Mouse (Mus musculus) megakaryocyte progenitor cell, adult 5-6 weeks (primary cell): ENCODE results near the gene Zfp94. TPM values are rescaled to one million over a fixed set of nuclear protein-coding genes. Genes with fewer than 3 reads are reported as not detected.
A peak's percentile ranks its signal among the peaks of the same experiment; 100 is the strongest.

Source experiments
- ATAC-seq: replicated peaks from 2 replicates; pipeline ENCODE4 v1.8.0; 2016; ENCODE audit warnings: mild to moderate bottlenecking, moderate TSS enrichment, inconsistent platforms; ENCODE audit not compliant: poor library complexity
- total RNA-seq, 2 experiments: library from RNA; stranded (forward) in 1 of 2; stranded (reverse) in 1 of 2; fragments of 157-497, 149-512 nt in 1 of 2; fragments of 200-1000 nt in 1 of 2; gene quantifications; 2 replicates each; pipeline versions ENCODE4 v1.2.3 to v1.2.4; 2015 to 2017

The Zfp94 gene
- 2.5 and 3.6 TPM in 2 replicates for total RNA-seq (2015)
- total RNA-seq (2017) = 2.7 and 5.0 TPM in 2 replicates

DNA sequence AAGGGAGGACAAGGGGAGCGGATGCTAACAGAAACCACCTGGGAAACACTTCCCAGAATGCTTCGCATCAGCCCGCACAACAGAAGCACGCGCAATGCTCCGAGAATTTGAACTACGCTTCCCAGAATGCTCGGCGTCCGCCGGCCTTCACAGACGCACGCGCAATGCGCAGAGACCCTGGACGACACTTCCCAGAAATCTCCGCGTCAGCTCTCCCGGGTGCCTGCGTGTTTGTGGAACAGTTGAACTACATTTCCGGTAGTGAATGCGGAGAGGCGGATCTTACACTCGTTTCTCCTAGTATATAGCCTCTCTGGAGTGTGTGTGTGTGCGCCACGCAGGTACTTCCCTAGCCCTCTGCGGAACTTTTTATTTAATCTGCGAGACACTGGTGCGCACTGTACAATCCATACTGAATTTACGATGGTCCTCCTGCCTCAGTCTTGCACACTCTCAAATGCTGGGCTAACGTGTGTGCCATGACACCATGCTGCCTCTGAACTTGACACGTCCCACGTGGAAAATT, at the start of gene Zfp94:
Gene Zfp94 (minus strand): TSS at position 100 of the 526 bp plus-strand sequence.
- ATAC-seq = peak; percentile 95

DNA sequence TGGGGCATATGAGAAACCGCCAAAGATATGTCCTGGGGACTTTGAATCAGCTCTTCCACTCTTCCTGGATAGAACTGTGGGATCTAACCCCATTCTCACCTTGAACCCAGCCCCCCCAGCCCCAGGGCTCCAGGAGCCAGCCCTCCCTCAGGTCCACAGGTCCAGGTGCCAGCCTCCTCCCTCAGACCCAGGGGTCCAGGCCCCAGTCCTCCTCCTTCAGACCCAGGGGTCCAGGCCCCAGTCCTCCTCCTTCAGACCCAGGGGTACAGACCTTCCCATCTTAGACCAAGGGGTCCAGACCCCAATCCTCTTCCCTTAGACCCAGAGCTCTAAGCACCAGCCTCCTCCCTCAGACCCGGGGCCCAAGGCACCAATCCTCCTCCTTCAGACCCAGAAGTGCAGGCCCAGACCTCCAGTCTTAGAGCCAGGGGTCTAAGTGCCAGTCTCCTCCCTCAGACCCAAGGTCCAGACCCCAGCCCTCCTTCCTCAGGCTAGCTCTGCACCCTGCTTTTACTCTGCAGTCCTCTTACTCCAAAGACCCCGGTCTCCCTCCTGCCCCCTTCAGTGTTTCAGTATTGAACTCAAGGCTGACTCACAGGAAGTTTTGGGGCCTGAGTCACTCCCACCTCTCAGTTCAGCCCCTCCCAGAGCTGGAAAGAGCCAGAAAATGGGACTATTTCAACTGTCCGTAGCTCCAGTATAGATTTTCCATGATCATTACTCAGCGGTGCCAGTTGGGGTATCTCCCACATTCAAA, 49.0 kb upstream of the Zfp94 start:
- ATAC-seq = no peak

GRCm38 (mm10) chr7:24364827-24365226, 48.4 kb upstream of the Zfp94 start:
- peak; percentile 71 for ATAC-seq

DNA sequence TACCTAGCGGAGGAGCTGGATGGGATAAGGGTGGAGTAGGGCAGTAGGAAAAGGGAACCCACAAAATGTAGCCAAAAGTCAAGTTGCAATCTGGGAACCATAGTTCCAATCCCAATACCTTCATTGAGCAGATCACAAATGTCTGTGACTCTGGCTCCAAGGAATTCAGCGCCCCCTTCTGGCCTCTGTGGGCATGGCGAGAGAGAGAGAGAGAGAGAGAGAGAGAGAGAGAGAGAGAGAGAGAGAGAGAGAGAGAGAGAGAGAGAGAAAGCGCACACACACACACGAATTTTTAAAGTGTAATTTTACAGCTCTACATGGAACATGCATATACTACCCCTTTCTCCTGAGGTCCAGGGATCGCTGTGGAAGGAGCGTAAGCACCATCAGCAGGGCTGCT, 46.8 kb upstream of the Zfp94 start:
- ATAC-seq = peak; percentile 30; the same call in 1 of the 2 replicates

GRCm38 (mm10) chr7:24361001-24361400, 44.5 kb upstream of the Zfp94 start:
- ATAC-seq = peak; percentile 11

- peak; percentile 78 for ATAC-seq
These were observed 42.8 kb upstream of the Zfp94 start for GRCm38 (mm10) chr7:24359269-24359668.

GRCm38 (mm10) chr7:24357899-24358298, 41.4 kb upstream of the Zfp94 start:
- no peak; the same call in 1 of the 2 replicates for ATAC-seq

DNA sequence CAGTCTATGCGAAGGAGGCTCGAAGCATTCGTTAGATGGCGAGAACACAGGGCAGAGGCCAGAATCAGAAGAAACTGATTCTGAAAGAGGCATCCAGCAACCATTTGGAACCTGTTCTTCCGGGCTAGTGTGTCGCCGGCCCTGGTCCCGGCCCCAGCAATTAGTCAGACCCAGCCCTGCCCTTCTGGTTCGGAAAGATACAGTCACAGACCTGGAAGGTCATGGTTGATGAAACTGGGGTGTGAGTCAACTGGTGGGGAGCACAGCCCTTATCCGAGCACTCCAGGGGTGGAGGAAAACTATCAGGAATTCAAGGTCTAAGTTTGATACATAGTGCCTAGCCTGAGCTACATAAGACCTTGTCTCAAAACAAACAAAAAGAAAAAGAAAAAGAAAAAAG, 39.6 kb upstream of the Zfp94 start:
- no peak for ATAC-seq

DNA sequence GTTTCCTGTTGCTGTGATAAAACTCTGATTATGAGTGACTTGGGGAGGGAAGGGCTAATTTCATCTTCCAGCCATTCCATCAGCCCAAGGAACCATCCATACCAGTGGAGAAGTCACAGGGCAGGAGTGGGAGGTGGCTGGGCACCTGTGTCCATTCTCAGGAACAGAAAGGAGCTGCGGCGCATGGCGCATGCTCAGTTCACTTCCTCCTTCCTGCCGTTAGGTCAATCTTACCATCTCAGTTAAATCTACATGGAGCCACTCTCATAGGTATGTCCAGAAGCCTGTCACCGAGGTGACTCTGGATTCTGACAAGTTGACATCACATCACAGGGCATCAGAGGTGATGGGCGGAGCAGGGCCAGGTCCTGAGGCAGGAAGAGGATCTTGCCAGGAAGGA, 39.2 kb upstream of the Zfp94 start:
- no peak for ATAC-seq

- ATAC-seq = no peak
These were observed 32.4 kb upstream of the Zfp94 start, which contains the start of gene Lypd5 for GRCm38 (mm10) chr7:24348896-24349295. Lypd5 (plus strand) TSS chr7:24349196.

GRCm38 (mm10) chr7:24346444-24346843, 30.0 kb upstream of the Zfp94 start:
- no peak for ATAC-seq

- no peak for ATAC-seq
These were observed 27.3 kb upstream of the Zfp94 start for GRCm38 (mm10) chr7:24343701-24344272.

DNA sequence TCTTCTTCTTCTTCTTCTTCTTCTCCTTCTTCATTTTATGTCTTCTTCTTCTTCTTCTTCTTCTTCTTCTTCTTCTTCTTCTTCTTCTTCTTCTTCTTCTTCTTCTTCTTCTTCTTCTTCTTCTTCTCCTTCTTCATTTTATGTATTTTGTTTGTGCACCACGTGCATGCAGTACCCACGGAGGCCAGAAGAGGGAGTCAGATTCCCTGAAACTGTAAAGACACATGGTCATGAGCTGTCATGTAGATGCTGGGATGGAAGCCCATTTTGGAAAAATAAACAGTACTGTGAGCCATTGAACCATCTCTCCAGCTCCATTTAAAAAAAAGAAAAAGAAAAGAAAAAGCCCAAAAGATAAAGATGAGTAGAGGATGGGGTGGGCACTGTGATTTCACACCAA, 21.8 kb upstream of the Zfp94 start:
- ATAC-seq = no peak

DNA sequence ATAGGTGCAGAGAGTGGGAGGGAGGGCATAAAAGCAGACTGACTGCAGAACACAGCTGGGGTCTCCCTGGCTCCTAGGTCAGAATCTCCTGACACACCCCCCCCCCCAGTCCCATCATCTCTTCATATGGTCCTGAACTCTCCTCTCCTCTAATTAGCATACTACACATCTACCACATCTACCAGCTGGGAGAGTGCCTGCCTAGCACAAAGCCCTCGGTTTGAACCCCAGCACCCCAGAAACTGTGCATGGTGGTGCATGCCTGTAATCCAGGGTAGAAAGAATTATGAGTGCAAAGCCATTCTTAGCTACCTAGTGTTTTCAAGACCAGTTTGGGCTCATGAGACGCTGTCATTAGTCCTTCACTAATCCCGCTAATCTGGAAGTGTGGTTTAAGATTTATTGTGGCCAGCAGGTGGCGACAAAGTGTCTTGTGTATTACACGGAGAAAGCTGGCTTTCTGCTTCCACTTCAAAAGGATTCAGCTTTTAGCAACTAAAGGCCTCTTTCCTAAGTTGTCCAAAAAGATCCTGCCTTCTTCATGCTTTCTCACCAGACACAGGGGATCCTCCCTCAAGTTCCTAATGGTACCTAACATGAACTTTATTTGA, 19.3 kb upstream of the Zfp94 start:
- ATAC-seq = peak; percentile 81

- ATAC-seq = peak; percentile 46
These were observed 17.0 kb upstream of the Zfp94 start, which contains the start of gene Tescl for GRCm38 (mm10) chr7:24333304-24333986. Tescl (minus strand) TSS chr7:24333936.

DNA sequence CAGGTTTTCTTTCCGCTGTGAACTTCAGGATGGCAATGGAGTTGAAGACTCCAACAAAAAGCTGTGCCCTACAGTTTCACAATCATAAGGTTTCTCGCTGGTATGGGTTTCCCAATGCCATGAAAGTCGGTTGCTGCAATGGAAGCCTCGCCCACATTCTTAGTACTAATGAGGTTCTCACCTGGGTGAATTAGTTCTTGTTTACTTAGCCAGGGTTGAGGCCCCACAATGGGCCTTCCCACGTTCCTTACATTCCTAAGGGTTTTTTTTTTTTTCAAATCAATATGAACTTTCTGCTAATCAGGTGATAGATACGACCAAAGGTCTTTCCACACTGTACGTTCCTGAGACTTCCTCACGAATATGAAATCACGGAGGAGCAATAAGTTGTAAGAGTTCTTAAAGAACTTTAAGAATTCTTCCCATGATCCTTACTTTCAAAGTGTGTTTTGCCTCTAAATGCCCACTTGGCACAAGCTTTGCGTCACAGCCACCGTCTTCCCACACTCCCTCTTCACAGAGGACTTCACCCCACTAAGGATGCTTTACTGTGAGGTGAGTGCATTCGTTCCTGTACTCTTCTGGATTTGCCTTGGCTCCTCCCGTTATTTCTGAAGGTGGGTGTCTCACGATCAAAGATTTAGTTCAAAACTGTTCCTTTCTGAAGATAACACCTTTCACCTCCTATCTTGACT, 11.0 kb upstream of the Zfp94 start:
- ATAC-seq = peak; percentile 31; the same call in 1 of the 2 replicates

DNA sequence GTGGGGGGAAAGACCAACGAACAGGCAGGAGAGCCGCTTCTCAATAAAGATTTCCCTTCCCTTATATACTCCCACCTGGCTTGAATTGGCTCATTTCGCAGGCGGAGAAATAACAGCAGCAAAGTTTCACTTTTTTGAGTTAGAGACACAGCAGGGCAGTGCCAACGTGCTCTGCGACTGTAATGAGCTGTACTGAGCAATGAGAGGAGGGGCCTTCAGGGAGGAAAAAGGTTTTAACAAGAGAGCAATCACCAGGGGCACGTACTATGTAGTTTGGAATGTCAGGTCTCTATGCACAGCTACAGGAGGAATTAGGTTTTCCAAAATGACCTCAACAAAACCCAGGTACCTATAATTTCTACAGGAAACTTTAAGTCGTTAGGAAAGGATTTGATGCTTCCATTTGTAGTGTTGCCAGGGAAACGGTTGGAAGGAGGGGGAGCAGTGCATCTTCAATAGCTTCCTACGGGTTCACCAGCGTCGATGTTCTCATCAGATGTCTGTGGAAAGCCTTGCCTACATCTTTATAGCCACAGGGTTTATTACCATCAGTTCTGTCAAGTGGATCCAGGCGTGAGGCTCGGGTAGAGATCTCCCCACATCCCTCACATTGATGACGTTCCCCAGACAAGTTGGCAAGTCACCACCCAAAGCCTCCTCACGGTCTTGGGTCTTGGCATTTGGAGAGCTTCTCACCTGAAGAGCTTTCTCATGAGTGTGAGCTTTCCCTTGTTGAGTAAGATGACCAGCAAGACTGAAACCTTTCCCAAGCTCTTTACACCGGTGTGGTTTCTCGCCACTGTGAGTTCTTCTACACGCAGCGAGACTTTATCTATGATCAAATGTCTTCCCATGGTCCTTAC, 10.0 kb upstream of the Zfp94 start:
- no peak for ATAC-seq

DNA sequence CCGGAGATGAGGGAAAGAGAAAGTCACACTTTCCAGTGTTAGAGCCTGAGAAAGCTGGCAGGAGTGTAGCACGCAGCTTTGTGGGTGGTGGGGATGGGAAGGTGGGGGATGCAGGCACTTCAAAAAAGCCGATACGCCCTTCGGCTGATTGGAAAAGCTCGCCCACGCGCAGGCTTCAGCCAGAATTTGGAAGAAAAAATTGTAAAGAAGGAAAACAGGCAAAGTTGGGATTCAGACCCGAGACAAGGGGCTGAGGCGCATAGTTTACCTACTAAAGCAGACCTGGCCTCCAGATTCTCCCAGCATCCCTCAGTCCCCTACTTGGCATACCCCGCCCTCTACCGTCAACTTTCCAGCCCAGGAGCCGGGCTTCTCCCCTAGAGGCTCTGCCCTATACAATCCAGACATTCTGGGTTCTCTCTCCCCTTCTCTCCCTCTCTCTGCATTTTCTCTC, 9.2 kb upstream of the Zfp94 start:
- ATAC-seq = no peak

GRCm38 (mm10) chr7:24325197-24325596, 8.7 kb upstream of the Zfp94 start:
- no peak for ATAC-seq
